Mouse (Mus musculus) liver, embryonic 14.5 days (tissue): Measurements from ENCODE around the gene Ghr.

ENCODE experiments used
- CTCF ChIP-seq: IDR thresholded peaks from 2 replicates; pipeline ENCODE4 v1.5.1; 2016; ENCODE audit warnings: antibody characterized with exemption, low read depth, control low read depth
- EP300 ChIP-seq: IDR thresholded peaks from 2 replicates; pipeline ENCODE4 v1.6.1; 2016; ENCODE audit warnings: antibody characterized with exemption, low read depth

- no peak for TF ChIP-seq CTCF
- no peak for TF ChIP-seq EP300
These were observed 153.9 kb downstream of the Ghr start for GRCm38 (mm10) chr15:3429417-3429816.
